ENCODE assay signal across 17 mouse cellular contexts in the genomic region with DNA sequence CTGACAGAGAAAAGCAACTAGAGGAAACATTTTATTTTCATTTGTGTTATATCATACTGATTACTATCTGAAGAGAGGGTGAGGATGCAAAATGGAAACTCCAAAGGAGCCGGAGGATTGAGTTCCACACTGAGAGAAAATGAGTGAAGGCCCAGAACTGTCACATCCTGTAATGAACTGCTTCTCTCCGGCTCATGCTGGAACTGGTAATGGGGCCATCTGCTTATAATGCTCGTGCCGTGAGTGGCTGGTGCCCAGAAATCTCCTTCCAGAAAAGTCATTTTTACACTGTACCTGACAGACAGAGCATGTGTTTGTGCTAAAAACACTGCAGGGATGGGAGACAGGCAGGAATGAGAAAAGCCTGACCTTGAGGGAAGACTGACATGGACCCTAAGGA.
DNase-seq lines count a peak whose midpoint lies in the region; ATAC-seq lines count a peak whose summit lies in the region.
"Had no signal": no experiment of that assay in that cellular context is flagged by ENCODE, and none has a peak within 500 bp of the region (broad histone marks: within the 10 kb centered on the region; RNA-seq: fewer than 3 reads in every experiment).

No protein-coding gene starts in this region.

- no peaks in the 10 kb centered on the region for H3K36me3 ChIP-seq in forebrain, embryonic 16.5 days (ENCODE audit: control insufficient read depth, insufficient read depth)
- no peaks in the 10 kb centered on the region for H3K36me3 ChIP-seq in forebrain, embryonic 13.5 days (ENCODE audit: poor library complexity, severe bottlenecking)
- no peaks in the 10 kb centered on the region for H3K36me3 ChIP-seq in intestine, embryonic 16.5 days (ENCODE audit: control insufficient read depth, insufficient read depth, low read length)
- H3K36me3 ChIP-seq: embryonic facial prominence, embryonic 15.5 days; midbrain, embryonic 15.5 days; stomach, embryonic 15.5 days had no signal

- peak overlapping the region; percentile 41; the same call in 1 of the 2 replicates for H3K27ac ChIP-seq in forebrain, embryonic 16.5 days (ENCODE audit: low read length)
- no peak overlapping the region for H3K27ac ChIP-seq in forebrain, embryonic 13.5 days
- H3K27ac ChIP-seq in intestine, embryonic 16.5 days (ENCODE audit: low read length) = no peak overlapping the region
- H3K27ac ChIP-seq: embryonic facial prominence, embryonic 15.5 days; midbrain, embryonic 15.5 days; stomach, embryonic 15.5 days had no signal

- 69% methylated on average over 4 of the region's 4 CpGs for WGBS in forebrain, embryonic 16.5 days
- WGBS in forebrain, embryonic 13.5 days = 86% methylated on average over 4 of the region's 4 CpGs
- WGBS in intestine, embryonic 16.5 days = 73% methylated on average over 4 of the region's 4 CpGs

- H3K4me1 ChIP-seq in forebrain, embryonic 16.5 days (replicated peaks; ENCODE audit: control insufficient read depth, insufficient read depth, low read length) = no peaks in the 10 kb centered on the region
- H3K4me1 ChIP-seq in forebrain, embryonic 13.5 days = no peaks in the 10 kb centered on the region
- H3K4me1 ChIP-seq in intestine, embryonic 16.5 days (ENCODE audit: control insufficient read depth, insufficient read depth, low read length) = no peaks in the 10 kb centered on the region
- H3K4me1 ChIP-seq: embryonic facial prominence, embryonic 15.5 days; midbrain, embryonic 15.5 days; stomach, embryonic 15.5 days had no signal

- H3K27me3 ChIP-seq in forebrain, embryonic 16.5 days (replicated peaks; ENCODE audit: control insufficient read depth, insufficient read depth, low read length) = no peaks in the 10 kb centered on the region
- H3K27me3 ChIP-seq in forebrain, embryonic 13.5 days = no peaks in the 10 kb centered on the region
- H3K27me3 ChIP-seq in intestine, embryonic 16.5 days (replicated peaks; ENCODE audit: control insufficient read depth, insufficient read depth, low read length) = no peaks in the 10 kb centered on the region
- H3K27me3 ChIP-seq: embryonic facial prominence, embryonic 15.5 days; midbrain, embryonic 15.5 days; stomach, embryonic 15.5 days had no signal

- no peaks in the 10 kb centered on the region for H3K9me3 ChIP-seq in forebrain, embryonic 16.5 days (ENCODE audit: control insufficient read depth, low read length)
- no peaks in the 10 kb centered on the region for H3K9me3 ChIP-seq in forebrain, embryonic 13.5 days (replicated peaks)
- no peaks in the 10 kb centered on the region for H3K9me3 ChIP-seq in intestine, embryonic 16.5 days (ENCODE audit: control insufficient read depth, low read length)
- H3K9me3 ChIP-seq: embryonic facial prominence, embryonic 15.5 days; midbrain, embryonic 15.5 days; stomach, embryonic 15.5 days had no signal

- H3K9ac ChIP-seq in forebrain, embryonic 16.5 days (replicated peaks; ENCODE audit: low read depth, low read length) = no peak overlapping the region
- H3K9ac ChIP-seq in forebrain, embryonic 13.5 days = no peak overlapping the region
- H3K9ac ChIP-seq in intestine, embryonic 16.5 days (ENCODE audit: low read depth, low read length) = no peak overlapping the region
- H3K9ac ChIP-seq: embryonic facial prominence, embryonic 15.5 days; lung, embryonic 14.5 days; midbrain, embryonic 15.5 days; stomach, embryonic 15.5 days had no signal

- no peak overlapping the region for H3K4me2 ChIP-seq in forebrain, embryonic 16.5 days (ENCODE audit: low read length)
- no peak overlapping the region for H3K4me2 ChIP-seq in forebrain, embryonic 13.5 days
- no peak overlapping the region for H3K4me2 ChIP-seq in intestine, embryonic 16.5 days (ENCODE audit: low read depth, low read length)
- H3K4me2 ChIP-seq: embryonic facial prominence, embryonic 15.5 days; lung, embryonic 14.5 days; midbrain, embryonic 15.5 days; stomach, embryonic 15.5 days had no signal

- DNase-seq in right cerebral cortex, adult 18-20 months = peak; percentile 3
- no peak for DNase-seq in right cerebral cortex, adult 2 months (ENCODE audit: low spot score in 2 of 2)
- peak; percentile 3 for DNase-seq in cerebellum, adult 9-11 months
- DNase-seq in layer of hippocampus, postnatal 36 days = peak; percentile 9 to 12
- no peak for DNase-seq in heart, adult 9 months (ENCODE audit: low spot score in 2 of 2)
- DNase-seq: B cell, adult 2 months; gastrocnemius, postnatal 36 days; kidney, adult 2 months; kidney, postnatal 36 days; lung, embryonic 14.5 days; spleen, adult 18-20 months had no signal

- peak; percentile 72 for ATAC-seq in forebrain, embryonic 16.5 days
- ATAC-seq in forebrain, embryonic 13.5 days = no peak
- ATAC-seq in intestine, embryonic 16.5 days = no peak
- ATAC-seq: midbrain, embryonic 15.5 days had no signal

- no peak overlapping the region for H3K4me3 ChIP-seq in forebrain, embryonic 16.5 days (replicated peaks; ENCODE audit: low read length)
- no peak overlapping the region for H3K4me3 ChIP-seq in forebrain, embryonic 13.5 days
- no peak overlapping the region for H3K4me3 ChIP-seq in intestine, embryonic 16.5 days (ENCODE audit: low read length)
- H3K4me3 ChIP-seq: embryonic facial prominence, embryonic 15.5 days; midbrain, embryonic 15.5 days; stomach, embryonic 15.5 days had no signal

Comparison
In these comparisons a context has a peak if more than half of its experiments do, and no peak if none do; other contexts are left out.
1. DNase-seq: peak in right cerebral cortex, adult 18-20 months (single experiment), cerebellum, adult 9-11 months (single experiment) and layer of hippocampus, postnatal 36 days (2 of 2); none in right cerebral cortex, adult 2 months (0 of 2) and heart, adult 9 months (0 of 2).